ENCODE assay signal across 16 mouse cellular contexts in genomic region chr19:7583101-7583500, GRCm38 (mm10). TPM values are rescaled to one million over a fixed set of nuclear protein-coding genes. Genes with fewer than 3 reads are reported as not detected.
DNase-seq lines count a peak whose midpoint lies in the region; ATAC-seq and TF ChIP-seq lines count a peak whose summit lies in the region.
"Had no signal": no experiment of that assay in that cellular context is flagged by ENCODE, and none has a peak within 500 bp of the region (broad histone marks: within the 10 kb centered on the region; RNA-seq: fewer than 3 reads in every experiment).

No protein-coding gene starts in this region.

- DNase-seq in kidney, adult 18-20 months = no peak
- peak; percentile 58 for DNase-seq in urinary bladder, postnatal 14 days (ENCODE audit: low spot score)
- no peak for DNase-seq in urinary bladder, postnatal 25 days (ENCODE audit: low spot score)
- no peak for DNase-seq in forebrain, postnatal 0 days
- DNase-seq in hindbrain, embryonic 11.5 days (ENCODE audit: low spot score) = no peak
- DNase-seq: cerebellum, postnatal 36 days; layer of hippocampus, adult 9-11 months; thymus, postnatal 14 days had no signal

- no peaks in the 10 kb centered on the region for H3K9me3 ChIP-seq in kidney, embryonic 16.5 days (ENCODE audit: low read length)
- peaks cover 2% of the 10 kb centered on the region for H3K9me3 ChIP-seq in heart, embryonic 12.5 days (replicated peaks)
- no peaks in the 10 kb centered on the region for H3K9me3 ChIP-seq in forebrain, postnatal 0 days (ENCODE audit: low read length)
- H3K9me3 ChIP-seq in hindbrain, embryonic 11.5 days (ENCODE audit: control insufficient read depth, low read length) = no peaks in the 10 kb centered on the region
- H3K9me3 ChIP-seq: hindbrain, embryonic 15.5 days had no signal

- H3K4me3 ChIP-seq in kidney, embryonic 16.5 days (ENCODE audit: low read length) = no peak overlapping the region
- H3K4me3 ChIP-seq in heart, embryonic 12.5 days = no peak overlapping the region
- H3K4me3 ChIP-seq in forebrain, postnatal 0 days (ENCODE audit: low read depth, low read length) = no peak overlapping the region
- no peak overlapping the region for H3K4me3 ChIP-seq in hindbrain, embryonic 11.5 days (ENCODE audit: low read depth, low read length)
- H3K4me3 ChIP-seq: hindbrain, embryonic 15.5 days; myocyte had no signal

- WGBS in kidney, embryonic 16.5 days = 65% methylated on average over 7 of the region's 7 CpGs
- WGBS in heart, embryonic 12.5 days = 26% methylated on average over 7 of the region's 7 CpGs
- 74% methylated on average over 7 of the region's 7 CpGs for WGBS in forebrain, postnatal 0 days
- 61% methylated on average over 7 of the region's 7 CpGs for WGBS in hindbrain, embryonic 11.5 days

- H3K27ac ChIP-seq in kidney, embryonic 16.5 days (ENCODE audit: low read length) = no peak overlapping the region
- 0 out of 2 replicates have a peak overlapping the region, but pooled peaks have one; percentile 37 for H3K27ac ChIP-seq in heart, embryonic 12.5 days (ENCODE audit: poor library complexity, severe bottlenecking)
- H3K27ac ChIP-seq in forebrain, postnatal 0 days (ENCODE audit: low read depth, low read length) = no peak overlapping the region
- H3K27ac ChIP-seq in hindbrain, embryonic 11.5 days (ENCODE audit: low read depth, low read length) = no peak overlapping the region
- H3K27ac ChIP-seq: hindbrain, embryonic 15.5 days had no signal

- peaks cover 3% of the 10 kb centered on the region; the same call in 1 of the 2 replicates for H3K36me3 ChIP-seq in kidney, embryonic 16.5 days (ENCODE audit: insufficient read depth, low read length)
- peaks cover 35% of the 10 kb centered on the region for H3K36me3 ChIP-seq in heart, embryonic 12.5 days
- no peaks in the 10 kb centered on the region for H3K36me3 ChIP-seq in forebrain, postnatal 0 days (ENCODE audit: insufficient read depth)
- no peaks in the 10 kb centered on the region for H3K36me3 ChIP-seq in hindbrain, embryonic 11.5 days (ENCODE audit: control insufficient read depth, insufficient read depth, low read length)
- H3K36me3 ChIP-seq: hindbrain, embryonic 15.5 days had no signal

- no peaks in the 10 kb centered on the region for H3K27me3 ChIP-seq in kidney, embryonic 16.5 days (ENCODE audit: insufficient read depth, low read length)
- H3K27me3 ChIP-seq in heart, embryonic 12.5 days (replicated peaks) = no peaks in the 10 kb centered on the region
- no peaks in the 10 kb centered on the region for H3K27me3 ChIP-seq in forebrain, postnatal 0 days (ENCODE audit: insufficient read depth, low read length)
- no peaks in the 10 kb centered on the region for H3K27me3 ChIP-seq in hindbrain, embryonic 11.5 days (ENCODE audit: control insufficient read depth, insufficient read depth, low read length)
- H3K27me3 ChIP-seq: hindbrain, embryonic 15.5 days had no signal

- no peak overlapping the region for H3K9ac ChIP-seq in kidney, embryonic 16.5 days (replicated peaks; ENCODE audit: low read length)
- no peak overlapping the region for H3K9ac ChIP-seq in heart, embryonic 12.5 days
- H3K9ac ChIP-seq in forebrain, postnatal 0 days = no peak overlapping the region
- H3K9ac ChIP-seq in hindbrain, embryonic 11.5 days (ENCODE audit: low read depth, low read length) = no peak overlapping the region
- H3K9ac ChIP-seq: hindbrain, embryonic 15.5 days had no signal

- H3K4me1 ChIP-seq in kidney, embryonic 16.5 days (ENCODE audit: insufficient read depth, low read length) = no peaks in the 10 kb centered on the region
- H3K4me1 ChIP-seq in heart, embryonic 12.5 days (replicated peaks) = peaks cover 33% of the 10 kb centered on the region
- H3K4me1 ChIP-seq in forebrain, postnatal 0 days (ENCODE audit: insufficient read depth) = no peaks in the 10 kb centered on the region
- H3K4me1 ChIP-seq in hindbrain, embryonic 11.5 days (replicated peaks; ENCODE audit: control insufficient read depth, insufficient read depth, low read length) = no peaks in the 10 kb centered on the region
- H3K4me1 ChIP-seq: hindbrain, embryonic 15.5 days had no signal

- TF ChIP-seq CTCF in forebrain, postnatal 0 days (IDR thresholded peaks at IDR 0.05; ENCODE audit: low read depth) = no peak

- ATAC-seq in kidney, embryonic 16.5 days (ENCODE audit: low FRiP score, low TSS enrichment) = 0 out of 2 replicates have a peak, but pooled peaks have one; percentile 23
- peak; percentile 44; the same call in 1 of the 2 replicates for ATAC-seq in heart, embryonic 12.5 days (ENCODE audit: insufficient number of reproducible peaks, low FRiP score)
- ATAC-seq in forebrain, postnatal 0 days = no peak
- no peak for ATAC-seq in erythroblast, adult 5-6 weeks (replicated peaks; ENCODE audit: low FRiP score, poor library complexity, severe bottlenecking)
- no peak for ATAC-seq in hindbrain, embryonic 11.5 days (ENCODE audit: low FRiP score)

- H3K4me2 ChIP-seq in kidney, embryonic 16.5 days (replicated peaks; ENCODE audit: low read depth, low read length) = no peak overlapping the region
- H3K4me2 ChIP-seq in heart, embryonic 12.5 days = peak overlapping the region; percentile 15; the same call in 1 of the 2 replicates
- H3K4me2 ChIP-seq in forebrain, postnatal 0 days (ENCODE audit: low read depth) = no peak overlapping the region
- H3K4me2 ChIP-seq in hindbrain, embryonic 11.5 days (replicated peaks; ENCODE audit: low read depth, low read length) = no peak overlapping the region
- H3K4me2 ChIP-seq: hindbrain, embryonic 15.5 days had no signal

RNA-seq across cellular contexts. Expression of gene Lgals12, which starts 23.9 kb away (rescaled TPM):
- 1.6 and 2.3 TPM in 2 replicates for polyA plus RNA-seq in kidney, embryonic 16.5 days (2015; fragmentation: Nextera tagmentation; extraction: Ambion mirVana)
- polyA plus RNA-seq in heart, embryonic 12.5 days (2016; fragmentation: Nextera tagmentation; extraction: Ambion mirVana) = 0.06 and 0.23 TPM in 2 replicates
- 0.19 and 0.38 TPM in 2 replicates for total RNA-seq in forebrain, postnatal 0 days (2014; rRNA removed)
- polyA plus RNA-seq in forebrain, postnatal 0 days (2015; fragmentation: Nextera tagmentation; extraction: Ambion mirVana) = 0.10 and 0.21 TPM in 2 replicates
- total RNA-seq in erythroblast, adult 5-6 weeks (2015; ENCODE audit: low replicate concordance) = not detected in 2 replicates
- total RNA-seq in erythroblast, adult 5-6 weeks (2017; ENCODE audit: low replicate concordance) = not detected in 2 replicates
- polyA plus RNA-seq in hindbrain, embryonic 11.5 days (2014; fragmentation: Nextera tagmentation; extraction: Ambion mirVana) = 0.10 and 0.26 TPM in 2 replicates
- total RNA-seq: megakaryocyte progenitor cell, adult 5-6 weeks had no signal

RNA-seq across cellular contexts. Expression of gene Pla2g16, which starts 25.8 kb away (rescaled TPM):
- 10.5 and 10.8 TPM in 2 replicates for polyA plus RNA-seq in kidney, embryonic 16.5 days (2015; fragmentation: Nextera tagmentation; extraction: Ambion mirVana)
- 51.8 and 53.1 TPM in 2 replicates for polyA plus RNA-seq in heart, embryonic 12.5 days (2016; fragmentation: Nextera tagmentation; extraction: Ambion mirVana)
- 4.8 and 6.6 TPM in 2 replicates for total RNA-seq in forebrain, postnatal 0 days (2014; rRNA removed)
- 6.0 and 6.5 TPM in 2 replicates for polyA plus RNA-seq in forebrain, postnatal 0 days (2015; fragmentation: Nextera tagmentation; extraction: Ambion mirVana)
- 78.4 and 83.0 TPM in 2 replicates for total RNA-seq in erythroblast, adult 5-6 weeks (2015; ENCODE audit: low replicate concordance)
- total RNA-seq in erythroblast, adult 5-6 weeks (2017; ENCODE audit: low replicate concordance) = 120 and 165 TPM in 2 replicates
- polyA plus RNA-seq in hindbrain, embryonic 11.5 days (2014; fragmentation: Nextera tagmentation; extraction: Ambion mirVana) = 2.7 and 4.4 TPM in 2 replicates

RNA-seq across cellular contexts. Expression of gene Hrasls5, which starts 29.2 kb away (rescaled TPM):
- polyA plus RNA-seq in kidney, embryonic 16.5 days (2015; fragmentation: Nextera tagmentation; extraction: Ambion mirVana) = 0.41 TPM in 1 of 2 replicates, not detected in the other
- polyA plus RNA-seq in heart, embryonic 12.5 days (2016; fragmentation: Nextera tagmentation; extraction: Ambion mirVana) = not detected in 2 replicates
- total RNA-seq in forebrain, postnatal 0 days (2014; rRNA removed) = not detected in 2 replicates
- polyA plus RNA-seq in forebrain, postnatal 0 days (2015; fragmentation: Nextera tagmentation; extraction: Ambion mirVana) = 0.29 TPM in 1 of 2 replicates, not detected in the other
- total RNA-seq in erythroblast, adult 5-6 weeks (2015; ENCODE audit: low replicate concordance) = not detected in 2 replicates
- 2.0 TPM in 1 of 2 replicates, not detected in the other for total RNA-seq in erythroblast, adult 5-6 weeks (2017; ENCODE audit: low replicate concordance)
- polyA plus RNA-seq in hindbrain, embryonic 11.5 days (2014; fragmentation: Nextera tagmentation; extraction: Ambion mirVana) = not detected in 2 replicates
- total RNA-seq: gastrocnemius, adult 8-10 months; megakaryocyte progenitor cell, adult 5-6 weeks had no signal
- polyA plus RNA-seq: hindbrain, embryonic 15.5 days; limb, embryonic 14.5 days had no signal

Comparison
In these comparisons a context has a peak if more than half of its experiments do, and no peak if none do; other contexts are left out.
1. ATAC-seq: peak in kidney, embryonic 16.5 days (single experiment) and heart, embryonic 12.5 days (single experiment); none in forebrain, postnatal 0 days (single experiment), erythroblast, adult 5-6 weeks (single experiment) and hindbrain, embryonic 11.5 days (single experiment).